Mouse (Mus musculus) olfactory bulb, adult 2 months (tissue): Measurements from ENCODE around the gene Rsbn1l. TPM values are rescaled to one million over a fixed set of nuclear protein-coding genes. Genes with fewer than 3 reads are reported as not detected.

Experiments used
- H3K27ac ChIP-seq: fragments of 200-500 bp; 2 replicates; pipeline ENCODE4 v1.5.1; 2012; ENCODE audit warnings: low read depth, low read length; ENCODE audit not compliant: insufficient read depth
- H3K4me1 ChIP-seq: fragments of 200-500 bp; 2 replicates; pipeline ENCODE4 v1.6.1; 2012; ENCODE audit warnings: low read length; ENCODE audit not compliant: control insufficient read depth, insufficient read depth
- H3K4me3 ChIP-seq: fragments of 200-500 bp; 2 replicates; pipeline ENCODE4 v1.5.1; 2012; ENCODE audit warnings: mild to moderate bottlenecking, low read depth, low read length, moderate library complexity; ENCODE audit not compliant: insufficient read depth
- CTCF ChIP-seq: fragments of 200-500 bp; IDR thresholded peaks from 2 replicates; pipeline ENCODE4 v1.5.1; 2012; ENCODE audit warnings: low read depth, mild to moderate bottlenecking, low read length, moderate library complexity; ENCODE audit not compliant: insufficient read depth
- POLR2A ChIP-seq: fragments of 200-500 bp; IDR thresholded peaks from 2 replicates; pipeline ENCODE4 v1.6.1; 2012; ENCODE audit warnings: mild to moderate bottlenecking, low read depth, low read length, moderate library complexity; ENCODE audit not compliant: insufficient read depth
- WGBS: fragments of 180-500 bp; shearing (Covaris S2); methylation state at CpG from one replicate; pipeline ENCODE4 v1.1.7; 2018; 5-methylcytosine and 5-hydroxymethylcytosine counted together
- polyA plus RNA-seq: library from polyadenylated mRNA; stranded (reverse); fragments of >200 nt; gene quantifications from 2 replicates; pipeline ENCODE4 v1.2.4, GENCODE M21; 2012; ENCODE audit warnings: low replicate concordance; ENCODE audit not compliant: missing spikeins, insufficient read depth, insufficient read length

The Rsbn1l gene
- polyA plus RNA-seq, 1 experiment = not detected

GRCm38 (mm10) chr5:20940696-20941095, 15.5 kb downstream of the Rsbn1l start:
- TF ChIP-seq CTCF (no peak), POLR2A (no peak)
- WGBS = 68% methylated on average over 4 of the region's 4 CpGs
- peaks cover 20% of the 10 kb centered on the region for H3K4me1 ChIP-seq
- no peak overlapping the region for H3K4me3 ChIP-seq
- H3K27ac ChIP-seq = no peak overlapping the region

GRCm38 (mm10) chr5:20940040-20940571, 16.1 kb downstream of the Rsbn1l start:
- Histone ChIP-seq H3K27ac (no peak overlapping the region), H3K4me3 (no peak overlapping the region), H3K4me1 (peaks cover 22% of the 10 kb centered on the region)
- 95% methylated on average over 6 of the region's 6 CpGs for WGBS
- TF ChIP-seq CTCF = no peak
- TF ChIP-seq POLR2A = no peak

DNA sequence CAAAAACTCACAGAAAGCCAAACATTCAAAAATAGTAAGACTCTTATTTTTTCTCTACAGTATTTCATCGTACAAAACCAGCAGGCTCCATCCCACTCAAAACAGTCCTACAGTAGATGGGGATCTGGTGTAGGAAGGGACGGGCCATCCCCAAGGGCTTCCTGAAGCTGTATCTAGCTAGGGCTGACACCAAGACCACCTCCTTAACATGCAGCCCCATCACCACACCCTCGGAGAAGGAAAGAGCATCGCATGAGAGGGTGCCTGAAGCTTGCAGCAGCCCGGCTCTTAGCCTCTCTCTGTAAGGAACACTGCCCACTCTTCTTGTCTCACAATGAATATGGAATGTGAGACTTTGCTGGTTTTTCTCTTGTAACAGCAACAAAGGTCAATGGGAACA, 17.7 kb downstream of the Rsbn1l start:
- 31% methylated on average over 5 of the region's 5 CpGs for WGBS
- TF ChIP-seq CTCF (no peak), POLR2A (no peak)

DNA sequence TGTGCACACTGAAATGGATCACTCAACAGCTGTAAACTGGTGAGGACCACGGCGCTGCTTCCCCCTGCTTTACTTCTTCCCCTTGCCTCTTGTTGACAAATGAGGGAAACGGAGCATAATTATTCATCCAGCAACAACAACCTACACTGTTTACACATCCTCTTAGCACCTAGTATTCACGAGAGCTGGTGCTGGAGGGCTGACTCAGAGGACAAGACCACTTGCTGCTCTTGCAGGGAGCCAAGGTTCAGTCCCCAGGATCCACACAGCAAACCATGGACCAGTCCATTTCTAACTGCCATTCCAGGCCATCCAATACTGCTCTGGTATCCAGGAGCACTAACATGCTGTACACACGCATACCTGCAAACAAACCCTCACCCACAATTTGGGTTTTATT, 20.3 kb downstream of the Rsbn1l start:
- TF ChIP-seq POLR2A (no peak), CTCF (no peak)
- WGBS = 42% methylated on average over 5 of the region's 5 CpGs
- Histone ChIP-seq H3K4me1 (peaks cover 17% of the 10 kb centered on the region), H3K4me3 (no peak overlapping the region), H3K27ac (no peak overlapping the region)

More for the DNA sequence above, 17.7 kb downstream of the Rsbn1l start:
- no peak overlapping the region for H3K27ac ChIP-seq
- peaks cover 19% of the 10 kb centered on the region for H3K4me1 ChIP-seq
- no peak overlapping the region for H3K4me3 ChIP-seq

GRCm38 (mm10) chr5:20932585-20932984, 23.6 kb downstream of the Rsbn1l start:
- peaks cover 7% of the 10 kb centered on the region; the same call in 1 of the 2 replicates for H3K4me1 ChIP-seq
- whole genome bisulfite sequencing = 91% methylated on average over 3 of the region's 3 CpGs
- no peak for TF ChIP-seq CTCF
- no peak for TF ChIP-seq POLR2A
- H3K4me3 ChIP-seq = no peak overlapping the region
- H3K27ac ChIP-seq = no peak overlapping the region

- Histone ChIP-seq H3K27ac (no peak overlapping the region), H3K4me3 (no peak overlapping the region), H3K4me1 (peaks cover 7% of the 10 kb centered on the region; the same call in 1 of the 2 replicates)
- TF ChIP-seq CTCF = no peak
- TF ChIP-seq POLR2A = no peak
- WGBS = 91% methylated on average over 3 of the region's 3 CpGs
These were observed 24.9 kb downstream of the Rsbn1l start for GRCm38 (mm10) chr5:20931300-20931699.

DNA sequence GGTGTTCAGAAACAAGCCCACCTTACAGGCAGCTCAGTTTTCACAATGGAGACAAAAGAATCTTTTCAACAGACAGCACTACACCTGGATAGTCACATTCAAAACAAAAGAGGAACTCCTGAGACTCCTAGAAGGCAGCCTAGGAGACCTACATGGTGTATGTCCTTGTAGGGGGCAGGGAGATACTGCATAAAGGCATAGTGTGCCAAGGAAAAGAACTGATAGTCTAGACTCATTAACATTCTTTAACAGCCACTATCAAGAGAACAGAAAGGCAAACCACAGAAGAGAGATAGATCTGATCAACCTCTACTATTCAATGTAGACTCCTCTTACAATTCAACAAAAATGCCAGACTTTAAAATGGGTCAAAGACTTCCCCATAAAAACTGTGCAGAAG, 25.8 kb downstream of the Rsbn1l start:
- Histone ChIP-seq H3K4me1 (peaks cover 1% of the 10 kb centered on the region; the same call in 1 of the 2 replicates), H3K4me3 (no peak overlapping the region), H3K27ac (no peak overlapping the region)
- TF ChIP-seq CTCF = no peak

DNA sequence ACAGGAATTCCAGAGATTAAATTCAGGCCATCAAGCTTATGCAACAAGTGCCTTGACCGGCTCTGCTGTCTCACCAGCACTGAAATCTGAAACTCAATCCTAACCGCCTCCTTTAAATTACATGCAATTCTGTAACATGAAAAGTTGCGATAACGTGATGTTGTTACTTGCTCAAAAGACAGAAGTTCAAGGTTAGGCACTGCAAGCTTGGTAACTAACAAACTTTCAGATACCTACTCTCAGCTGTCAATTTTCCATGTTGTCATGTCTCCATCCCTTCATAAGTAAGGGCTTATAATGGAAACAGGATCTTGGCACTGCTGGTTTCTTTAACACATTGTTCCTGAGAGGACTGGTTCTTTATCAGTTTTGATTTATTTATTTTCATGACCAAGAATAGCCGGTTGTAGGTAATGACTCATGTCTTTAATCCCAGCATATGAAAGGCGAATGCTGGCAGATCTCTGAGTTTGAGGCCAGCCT, 26.5 kb downstream of the Rsbn1l start:
- H3K27ac ChIP-seq = no peak overlapping the region
- WGBS = 80% methylated on average over 6 of the region's 6 CpGs
- H3K4me1 ChIP-seq = no peaks in the 10 kb centered on the region; the same call in 1 of the 2 replicates
- no peak for TF ChIP-seq POLR2A
- no peak for TF ChIP-seq CTCF
- no peak overlapping the region for H3K4me3 ChIP-seq

DNA sequence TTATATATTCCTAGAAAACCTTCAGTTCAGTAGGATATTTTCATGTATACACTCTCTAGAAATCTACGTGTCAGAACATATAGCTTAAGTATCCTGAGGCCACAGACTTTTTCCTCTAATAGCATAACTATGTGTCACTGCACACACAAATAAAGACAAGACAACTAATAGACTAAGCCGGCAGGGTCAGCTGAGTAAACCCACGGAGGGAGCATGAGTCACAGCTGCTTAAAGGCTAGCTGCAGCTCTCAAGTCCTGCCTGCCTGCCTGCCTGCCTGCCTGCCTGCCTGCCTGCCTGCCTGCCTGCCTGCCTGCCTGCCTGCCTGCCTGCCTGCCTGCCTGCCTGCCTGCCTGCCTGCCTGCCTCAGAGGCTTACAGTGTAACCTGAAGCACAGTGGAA, 30.7 kb downstream of the Rsbn1l start:
- H3K4me3 ChIP-seq = no peak overlapping the region
- H3K4me1 ChIP-seq = peaks cover 2% of the 10 kb centered on the region; the same call in 1 of the 2 replicates
- H3K27ac ChIP-seq = no peak overlapping the region
- WGBS = 36% methylated on average over 3 of the region's 3 CpGs
- TF ChIP-seq CTCF = no peak
- TF ChIP-seq POLR2A = no peak
